Mouse (Mus musculus) embryo, embryonic 10 days (tissue): ENCODE data around the gene Htr6.

ENCODE experiments used
- DNase-seq: peaks from one replicate; pipeline ENCODE4 v3.0.0-alpha.2; 2015; ENCODE audit warnings: low spot score

Htr6 gene

DNA sequence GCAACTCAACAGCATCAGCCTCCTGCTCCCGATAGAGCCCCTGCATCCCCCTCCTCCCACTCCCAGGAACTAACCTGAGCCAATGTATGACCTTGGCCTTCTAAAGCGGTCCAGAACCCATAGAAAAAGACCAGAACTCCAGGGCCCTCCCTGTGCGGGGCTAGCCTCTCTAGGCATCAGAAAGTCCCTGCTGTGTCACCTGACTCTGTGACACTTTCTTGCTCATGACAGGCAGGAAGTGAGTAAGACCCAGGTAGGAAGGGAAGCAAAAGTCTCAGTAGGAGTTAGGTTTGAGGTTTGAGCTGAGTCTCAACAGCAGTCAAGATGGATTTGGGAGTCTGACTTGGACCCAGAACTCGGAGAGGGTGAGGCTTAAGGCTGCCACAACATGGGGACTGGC is 11.6 kb upstream of the Htr6 start:
- no peak for DNase-seq

DNA sequence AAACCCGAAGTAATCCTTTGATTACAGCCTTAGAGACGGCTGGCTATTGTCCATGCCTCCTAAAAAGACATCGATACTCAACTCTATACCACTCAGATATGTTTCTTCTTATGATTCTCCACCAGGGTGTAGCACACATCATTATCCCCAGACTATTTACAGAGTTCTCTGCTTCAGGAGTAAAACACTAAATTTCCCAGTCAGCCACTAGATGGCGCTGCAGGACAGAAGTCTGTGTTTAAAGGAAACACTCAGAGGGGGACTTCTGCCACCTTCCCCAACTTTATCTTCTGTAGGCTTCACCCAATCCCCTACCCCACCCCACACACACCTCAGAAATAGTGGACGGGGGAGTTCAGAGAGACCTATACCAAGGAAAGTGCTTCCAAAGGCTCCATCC is 10.7 kb upstream of the Htr6 start:
- DNase-seq = peak; percentile 90

DNA sequence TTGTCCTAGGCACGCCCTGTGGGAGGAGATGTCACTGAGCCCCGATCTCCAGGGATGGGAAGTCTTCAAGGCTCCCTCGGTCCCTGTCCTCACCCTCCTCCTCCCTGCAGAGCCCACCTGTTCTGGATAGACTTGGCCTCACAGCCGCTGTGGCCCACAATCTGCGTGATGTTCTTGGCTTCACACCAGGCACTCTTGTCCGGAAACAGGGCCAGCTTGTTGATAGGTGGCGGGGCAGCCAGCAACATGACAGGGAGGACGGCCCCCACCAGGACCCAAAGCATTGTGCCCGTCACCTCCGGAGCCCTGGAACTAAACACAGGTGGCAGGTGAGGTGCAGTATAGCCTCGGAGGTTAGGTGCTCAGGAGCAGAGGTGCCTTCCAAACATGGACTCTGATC is 10.0 kb upstream of the Htr6 start:
- DNase-seq = no peak

DNA sequence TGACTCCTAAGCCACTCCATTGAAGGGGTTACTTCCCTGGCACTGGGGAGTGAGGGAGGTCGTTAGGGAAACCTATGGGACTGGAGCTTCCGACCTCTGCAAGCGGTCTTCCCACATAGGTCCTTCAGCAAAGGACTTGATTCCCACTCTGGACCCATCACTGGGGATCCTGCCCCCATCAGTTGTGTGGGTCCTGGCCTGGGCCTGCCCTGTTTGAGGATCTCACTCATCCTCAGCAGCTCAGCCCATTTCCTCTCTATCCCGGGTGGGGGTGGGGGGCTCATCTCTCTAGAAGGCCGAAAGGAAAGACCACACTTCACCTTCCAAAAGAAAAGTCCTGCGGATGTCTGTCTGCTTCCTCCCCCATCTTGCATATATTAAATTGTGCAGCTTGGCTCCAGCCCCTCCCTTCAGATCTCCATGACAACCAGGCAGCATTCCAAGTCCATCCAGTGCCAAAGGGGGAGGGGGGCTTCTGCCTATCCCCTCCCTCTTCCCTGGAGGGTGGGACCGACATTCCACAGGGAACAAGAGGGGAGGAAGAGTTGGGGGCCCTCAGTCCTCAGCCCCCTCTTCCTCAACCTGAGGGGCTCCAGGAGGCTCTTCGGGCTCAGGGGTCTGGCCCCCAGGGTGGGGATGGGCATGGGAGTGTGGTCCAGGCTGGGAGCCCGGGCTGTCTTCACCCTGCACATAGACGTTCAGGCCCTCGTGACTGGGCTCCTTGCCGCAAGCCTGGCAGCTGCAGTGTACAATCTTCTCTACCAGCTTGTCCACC is 7.6 kb upstream of the Htr6 start:
- DNase-seq = peak; percentile 69

DNA sequence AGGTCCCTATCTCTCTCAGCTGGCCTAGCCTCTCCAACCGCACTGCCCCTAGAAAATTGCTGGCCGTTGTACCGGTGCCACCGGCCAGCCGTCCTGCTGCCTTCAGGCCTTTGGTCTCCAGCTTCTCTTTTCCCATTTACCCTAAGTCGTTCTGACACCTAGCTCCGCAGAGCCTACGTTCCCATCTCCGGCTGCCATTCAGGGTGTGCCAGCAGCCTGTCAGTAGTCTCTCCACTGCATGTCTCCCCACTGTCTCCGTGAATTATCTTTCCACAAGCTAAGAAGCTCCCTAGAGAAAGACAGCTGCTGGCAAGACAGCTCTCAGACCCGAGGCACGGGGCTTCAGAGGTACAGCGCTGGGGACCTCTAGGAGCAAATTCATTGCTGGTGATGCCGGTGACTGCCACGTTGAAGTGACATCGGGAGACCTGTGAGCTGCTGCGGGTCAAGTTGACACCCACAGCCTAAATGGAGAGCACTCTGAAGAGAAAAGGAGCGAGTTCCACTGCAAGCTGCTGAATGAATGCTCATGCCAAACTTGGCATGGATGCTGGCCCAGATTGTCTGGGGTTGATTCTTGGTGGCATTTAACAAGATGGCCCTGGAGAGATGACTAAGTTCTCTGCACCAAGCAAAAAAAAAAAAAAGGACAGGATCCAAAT is 6.0 kb upstream of the Htr6 start:
- no peak for DNase-seq

DNA sequence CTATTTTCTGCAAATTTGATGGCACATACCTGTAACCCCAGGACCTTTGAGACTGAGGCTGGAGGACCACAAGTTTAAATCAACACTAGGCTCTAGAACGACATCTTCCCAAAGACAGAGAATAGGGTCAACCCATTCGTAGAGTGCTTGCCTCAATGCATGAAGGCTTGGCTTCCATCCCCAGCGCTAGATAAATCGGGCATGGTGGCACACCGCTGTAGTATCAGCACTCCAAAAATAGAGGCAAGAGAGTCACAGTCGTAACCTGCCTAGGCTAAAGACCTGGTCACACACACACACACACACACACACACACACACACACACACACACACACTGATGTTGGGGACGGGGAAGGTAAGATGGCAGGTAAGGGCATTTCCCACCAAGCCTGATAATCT is 4.9 kb upstream of the Htr6 start:
- no peak for DNase-seq

DNA sequence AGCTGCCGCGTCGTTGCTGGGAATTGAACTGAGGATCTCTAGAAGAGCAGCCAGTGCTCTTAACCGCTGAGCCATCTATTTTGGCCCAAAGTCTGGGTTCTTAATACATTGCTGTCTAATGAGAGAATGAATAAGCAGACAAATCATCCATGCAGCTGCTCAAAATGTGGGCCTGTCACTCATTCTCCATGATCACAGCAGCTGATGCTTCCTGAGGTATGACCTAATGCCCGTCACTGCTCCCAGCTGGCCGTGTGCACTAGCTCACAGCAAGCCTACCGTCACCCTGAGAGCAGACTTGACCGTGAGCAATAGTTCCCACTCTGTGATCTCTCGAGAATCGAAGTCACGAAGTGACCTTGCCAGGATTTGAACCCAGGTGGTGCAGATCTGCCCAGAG is 4.1 kb upstream of the Htr6 start:
- no peak for DNase-seq

DNA sequence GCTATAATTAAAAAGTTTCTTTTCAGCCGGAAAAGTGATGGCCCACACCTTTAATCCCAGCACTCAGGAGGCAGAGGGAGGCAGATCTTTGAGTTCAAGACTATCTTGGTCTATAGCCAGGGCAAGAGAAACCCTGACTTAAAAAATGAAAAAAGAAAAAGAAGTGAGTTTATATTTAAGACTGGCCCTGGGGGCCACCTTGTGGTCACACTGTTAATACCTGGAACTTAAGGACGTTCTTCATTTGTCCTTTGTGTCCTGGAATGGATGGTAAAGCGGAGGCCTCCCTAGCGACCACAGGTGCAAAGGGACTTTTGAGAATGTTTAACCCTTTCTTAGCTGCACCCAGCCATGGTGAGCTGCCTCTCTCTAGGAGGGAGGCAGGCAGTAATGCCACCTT is 3.4 kb upstream of the Htr6 start:
- no peak for DNase-seq

DNA sequence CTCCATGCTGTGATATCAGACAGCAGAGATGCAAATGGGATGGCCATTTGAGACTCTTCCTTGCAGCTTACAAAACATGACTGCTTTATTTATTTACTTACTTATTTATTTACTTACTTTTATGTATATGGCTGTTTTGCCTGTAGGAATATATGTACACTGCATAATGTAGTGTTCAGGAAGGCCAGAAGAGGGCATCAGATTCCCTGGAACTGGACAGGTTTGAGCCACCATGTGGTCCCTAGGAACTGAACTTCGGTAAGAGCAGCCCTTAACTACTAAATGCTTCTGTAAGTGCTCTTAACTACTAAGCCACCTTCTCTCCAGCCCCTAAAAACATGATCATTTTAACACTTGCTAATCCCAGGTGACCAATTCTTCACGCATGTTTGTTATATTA is 2.9 kb upstream of the Htr6 start:
- peak; percentile 74 for DNase-seq

DNA sequence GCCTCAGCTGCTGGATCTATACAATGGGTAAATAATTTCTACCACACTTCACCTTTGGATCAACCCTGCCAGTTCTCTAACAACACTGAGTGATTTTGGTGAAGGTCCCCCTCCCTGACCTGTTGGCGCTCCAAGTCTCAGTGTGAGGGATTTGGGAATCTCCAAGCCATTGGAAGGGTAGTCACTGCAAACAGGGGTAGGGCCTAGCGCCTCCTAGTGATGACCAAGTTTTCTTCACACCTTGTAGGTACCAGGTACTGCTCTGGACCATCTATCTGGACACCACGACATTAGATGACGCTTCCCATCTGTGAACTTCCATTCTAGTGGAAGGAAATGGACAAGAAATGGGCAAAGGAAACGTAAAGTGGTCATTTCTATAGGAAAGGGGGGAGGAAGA is 545 bp upstream of the Htr6 start:
- DNase-seq = no peak

DNA sequence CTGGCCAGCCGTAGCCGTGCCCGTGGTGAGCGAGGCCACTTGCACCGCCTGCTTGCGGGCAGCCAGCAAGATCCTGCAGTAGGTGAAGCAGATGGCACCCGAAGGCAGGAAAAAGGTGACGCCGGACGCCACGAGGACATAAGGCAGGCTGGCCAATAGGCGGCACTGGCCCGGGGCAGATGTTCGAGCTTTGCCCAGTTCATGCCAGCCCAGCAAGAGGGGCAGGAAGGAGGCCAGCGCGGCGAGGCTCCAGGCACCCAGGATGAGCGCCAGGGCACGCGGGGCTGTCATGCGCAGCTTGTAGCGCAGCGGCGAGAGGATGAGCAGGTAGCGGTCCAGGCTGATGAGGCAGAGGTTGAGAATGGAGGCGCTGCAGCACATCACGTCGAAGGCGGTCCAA is 1.3 kb downstream of the Htr6 start:
- DNase-seq = no peak

DNA sequence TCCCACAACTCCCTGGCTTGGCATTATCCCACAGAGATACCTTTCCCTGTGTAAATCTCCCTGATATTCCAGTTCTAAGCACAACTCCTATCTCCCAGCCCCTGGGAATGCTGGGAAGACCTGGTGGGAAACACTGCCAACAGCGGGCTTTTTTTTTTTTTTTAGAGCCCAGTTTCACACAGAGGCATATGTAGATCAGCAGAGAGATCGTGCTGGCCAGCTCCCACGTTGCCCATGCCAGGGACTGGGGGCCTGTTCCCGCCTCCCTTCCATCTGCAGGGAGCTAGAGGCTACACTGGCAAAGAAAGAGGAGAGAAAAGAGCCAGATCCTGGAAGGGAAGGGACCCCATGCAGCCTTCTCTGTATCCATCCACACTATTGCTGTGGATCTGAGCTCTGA is 7.1 kb downstream of the Htr6 start:
- DNase-seq = no peak

DNA sequence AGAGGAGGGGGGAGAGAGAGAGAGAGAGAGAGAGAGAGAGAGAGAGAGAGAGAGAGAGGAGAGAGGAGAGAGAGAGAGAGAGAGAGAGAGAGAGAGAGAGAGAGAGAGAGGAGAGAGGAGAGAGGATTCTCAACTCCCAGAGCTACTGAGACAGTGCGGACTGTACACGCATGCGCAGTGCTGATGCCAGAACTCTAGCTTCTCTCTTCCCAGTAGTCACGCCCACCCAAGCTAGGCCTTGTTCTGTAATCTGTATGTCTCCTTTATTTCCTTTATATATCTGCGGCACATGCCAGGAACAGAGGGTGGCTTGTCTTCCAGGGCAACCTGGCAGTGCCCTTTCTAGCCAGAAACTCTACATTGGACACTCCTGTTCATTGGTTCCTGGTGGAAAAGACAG is 10.5 kb downstream of the Htr6 start:
- DNase-seq = no peak

DNA sequence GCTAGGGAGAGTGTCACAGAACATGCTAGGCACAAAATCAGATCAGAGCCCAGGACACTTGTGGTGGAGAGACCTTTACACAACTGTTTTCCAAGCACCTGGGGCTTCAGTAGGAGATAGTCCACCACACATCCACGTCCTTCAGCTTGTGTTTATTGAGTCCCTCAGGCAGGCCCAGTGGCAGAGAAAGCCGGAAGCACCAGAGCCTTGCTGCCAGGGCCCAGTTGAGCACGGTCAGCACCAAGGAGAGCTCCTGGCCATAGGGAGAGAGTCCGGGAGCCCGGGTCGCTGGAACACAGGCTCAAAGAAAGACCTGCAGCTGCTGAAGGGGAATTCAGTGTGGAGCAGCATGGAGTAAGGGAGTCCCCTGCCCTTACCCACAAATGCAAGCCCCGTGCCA is 15.8 kb downstream of the Htr6 start:
- DNase-seq = peak; percentile 86

DNA sequence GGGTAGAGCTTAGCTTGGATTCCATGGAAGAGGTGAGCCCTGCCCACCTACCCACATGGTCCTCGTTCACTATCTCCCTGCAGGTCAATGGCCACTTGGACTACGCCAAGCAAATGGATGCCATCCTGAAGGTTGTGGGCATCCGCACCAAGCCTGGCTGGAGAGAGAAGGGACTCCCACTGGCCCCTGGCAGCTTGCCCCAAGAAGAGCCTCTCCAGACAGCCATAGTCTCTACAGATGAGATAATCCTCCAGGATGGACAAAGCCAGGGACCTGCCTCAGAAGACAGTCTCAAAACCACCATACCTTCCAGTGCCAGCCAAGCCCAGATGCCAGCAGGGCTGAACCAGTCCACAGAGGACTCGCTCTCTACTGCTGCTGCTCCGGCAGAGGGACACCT is 17.3 kb downstream of the Htr6 start:
- no peak for DNase-seq

DNA sequence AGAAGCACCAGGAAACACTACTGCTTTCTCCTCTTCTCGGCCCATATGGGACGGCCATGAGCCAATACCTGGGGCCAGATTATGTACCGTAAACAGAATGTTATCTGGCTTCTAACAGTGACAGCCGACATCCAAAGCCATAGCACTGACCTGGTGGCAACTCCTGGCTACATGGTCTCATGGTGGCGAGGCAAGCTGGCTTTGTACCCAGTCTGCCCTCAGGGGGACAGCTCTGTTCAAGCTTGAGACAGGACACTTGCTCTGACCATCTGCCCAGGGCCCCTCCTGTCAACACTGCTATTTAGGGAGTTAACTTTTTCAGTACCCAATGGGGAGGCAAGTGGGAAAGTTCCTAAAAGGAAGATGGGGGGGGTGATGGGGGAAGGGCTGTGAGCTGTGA is 18.1 kb downstream of the Htr6 start:
- no peak for DNase-seq

DNA sequence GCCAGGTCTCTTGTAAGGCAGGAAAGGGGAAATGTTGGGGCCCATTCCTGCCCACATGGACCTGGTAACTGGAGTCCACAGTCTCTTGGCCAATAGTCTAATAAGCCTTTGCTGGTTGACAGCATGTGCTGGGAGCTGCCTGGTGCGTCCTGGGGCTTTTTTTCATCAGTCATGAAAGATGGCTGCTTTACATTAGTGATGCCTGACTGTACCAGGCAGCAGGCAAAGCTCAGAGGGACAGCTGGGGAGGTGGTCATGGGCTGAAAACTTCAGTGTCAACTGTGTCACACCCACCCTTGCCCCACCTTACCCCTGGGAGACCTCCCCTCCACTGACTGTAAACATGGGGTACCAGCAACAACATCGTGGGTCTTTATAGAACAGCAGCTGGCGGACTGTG is 19.6 kb downstream of the Htr6 start:
- no peak for DNase-seq

DNA sequence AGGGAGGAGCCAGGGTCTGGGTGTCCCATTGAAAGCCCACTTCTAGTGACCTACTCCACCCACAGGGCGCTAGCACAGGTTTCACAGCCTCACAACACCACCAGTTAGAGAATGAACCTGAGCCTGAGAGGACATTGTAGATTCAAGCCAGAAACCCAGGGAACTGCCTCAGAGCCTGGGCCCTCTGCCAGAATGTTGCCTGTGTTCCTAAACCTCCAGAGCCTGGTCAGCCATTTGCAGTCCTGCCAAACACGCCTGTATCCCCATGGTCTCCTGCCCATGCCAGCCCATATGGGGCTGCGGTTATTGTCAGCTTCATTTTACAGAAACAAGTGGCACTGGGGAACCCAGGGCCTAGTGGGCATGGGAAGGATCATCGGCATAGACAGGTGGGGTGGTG is 20.0 kb downstream of the Htr6 start:
- DNase-seq = no peak

DNA sequence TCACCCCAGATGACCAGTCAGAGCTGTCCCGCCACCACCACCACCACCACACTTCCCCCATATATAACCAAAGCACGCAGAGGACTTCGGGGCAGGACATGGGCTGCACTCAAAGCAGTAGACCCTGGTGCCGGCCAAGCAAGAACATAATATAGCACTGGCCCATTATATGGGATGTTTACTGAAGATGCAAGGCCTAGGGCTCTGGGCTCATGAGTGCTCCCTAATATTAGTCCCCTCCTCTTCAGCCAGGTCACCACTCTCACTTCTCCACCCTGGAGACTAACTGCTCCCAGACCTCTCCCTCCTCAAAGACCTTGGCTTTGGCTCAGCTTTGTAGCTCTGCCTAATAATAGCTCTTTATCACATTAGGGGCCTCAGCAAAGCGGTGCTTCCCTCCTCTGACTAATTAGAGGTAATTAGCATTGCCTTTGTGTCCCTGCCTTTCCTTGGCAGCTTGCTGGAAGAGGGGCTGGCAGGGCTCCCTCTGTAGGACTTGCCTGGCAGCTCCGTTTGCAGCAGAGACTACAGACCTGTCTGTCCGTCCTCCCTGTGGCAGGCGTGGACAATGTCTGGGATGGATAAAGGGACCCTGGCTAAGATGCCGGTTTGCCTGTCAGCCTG is 21.0 kb downstream of the Htr6 start:
- DNase-seq = no peak

DNA sequence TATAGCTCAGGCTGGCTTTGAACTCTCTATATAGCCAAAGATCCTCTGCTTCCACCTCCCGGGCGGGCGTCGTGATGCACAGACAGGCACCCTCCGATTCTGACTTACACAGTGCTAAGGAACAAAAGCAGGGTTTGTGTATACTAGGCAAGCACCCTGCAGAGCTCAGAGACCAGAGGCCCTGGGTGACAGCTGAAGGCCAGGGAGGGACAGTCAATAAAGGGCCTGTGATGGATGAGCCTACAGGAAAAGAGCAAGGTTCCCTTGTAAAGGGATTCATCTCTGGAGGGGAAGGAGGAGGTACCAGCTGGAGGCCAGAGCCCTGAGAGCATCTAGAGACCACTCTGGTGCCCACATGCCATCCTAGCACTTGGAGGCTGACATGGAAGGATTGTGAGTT is 22.0 kb downstream of the Htr6 start:
- DNase-seq = no peak

DNA sequence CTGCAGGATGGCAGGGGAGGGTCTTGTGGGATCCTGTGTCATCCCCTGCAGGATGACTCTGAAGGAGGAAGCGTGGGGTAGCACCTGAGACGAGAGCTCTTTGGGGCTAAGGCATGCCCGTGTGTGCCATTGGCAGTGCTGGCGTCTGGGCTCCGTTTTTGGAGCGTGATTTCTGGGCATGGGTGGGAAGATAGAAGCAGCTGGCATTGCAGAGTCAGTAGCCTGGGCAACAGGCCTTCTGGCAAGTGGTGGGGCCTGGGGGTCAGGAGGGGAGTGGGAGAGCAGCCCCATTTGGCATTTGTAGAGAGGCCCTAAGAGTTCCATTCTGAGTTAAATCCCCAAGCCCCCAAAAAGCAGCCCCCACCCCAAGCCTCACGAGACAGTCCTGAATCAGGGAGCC is 22.6 kb downstream of the Htr6 start:
- DNase-seq = no peak

DNA sequence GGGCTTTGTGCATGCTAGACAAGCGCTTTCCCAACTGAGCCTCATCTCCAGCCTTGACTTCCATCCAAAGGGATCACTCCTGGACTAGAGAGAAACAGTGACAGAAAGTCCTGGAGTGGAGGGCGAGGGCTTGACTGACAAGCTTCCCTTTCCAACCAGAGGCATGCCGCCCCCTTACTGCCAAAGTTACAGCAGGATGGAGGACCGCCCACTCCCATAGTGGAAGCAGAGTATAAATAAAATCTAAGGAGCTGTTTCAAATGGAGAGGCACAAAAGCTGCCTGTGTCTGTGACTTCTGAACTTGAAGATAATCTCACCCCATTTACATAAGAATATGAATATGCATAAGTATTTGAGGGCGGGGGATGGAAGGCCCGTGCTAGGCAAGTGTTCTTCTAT is 26.9 kb downstream of the Htr6 start:
- DNase-seq = no peak

DNA sequence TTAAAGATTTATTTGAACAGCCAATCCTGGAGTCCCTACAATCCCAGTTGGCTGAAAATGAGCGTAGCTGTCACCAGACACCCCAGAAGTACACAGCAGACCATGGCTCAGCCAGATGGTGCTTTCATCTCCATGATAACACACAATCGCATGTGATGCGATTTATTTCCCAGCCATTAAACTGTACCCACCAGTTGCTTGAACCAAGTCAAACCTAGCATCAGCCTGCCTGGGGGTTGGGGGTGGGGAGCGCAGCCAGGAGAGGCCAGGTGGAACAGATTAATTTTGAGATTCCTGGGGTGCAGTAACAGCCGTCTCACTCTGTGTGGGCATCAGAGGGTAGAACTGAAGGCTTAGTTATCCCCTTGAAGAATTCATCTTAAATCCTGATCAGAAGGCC is 29.0 kb downstream of the Htr6 start:
- DNase-seq = no peak

DNA sequence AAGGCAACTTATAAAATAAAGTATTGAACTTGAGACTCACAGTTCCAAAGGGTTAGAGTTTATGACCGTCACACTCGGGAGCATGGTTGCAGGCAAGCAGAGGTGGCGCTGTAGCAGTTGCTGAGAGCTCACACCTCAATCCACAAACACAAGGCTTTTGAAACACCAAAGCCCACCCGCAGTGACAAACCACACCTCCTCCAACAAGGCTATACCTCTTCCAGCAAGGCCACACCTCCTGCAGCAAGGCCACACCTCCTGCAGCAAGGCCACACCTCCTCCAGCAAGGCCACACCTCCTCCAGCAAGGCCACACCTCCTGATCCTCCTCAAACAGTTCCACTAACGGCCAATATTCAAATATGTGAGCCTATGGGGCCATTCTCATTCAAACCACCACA is 30.8 kb downstream of the Htr6 start:
- DNase-seq = no peak
